In the genomic region with DNA sequence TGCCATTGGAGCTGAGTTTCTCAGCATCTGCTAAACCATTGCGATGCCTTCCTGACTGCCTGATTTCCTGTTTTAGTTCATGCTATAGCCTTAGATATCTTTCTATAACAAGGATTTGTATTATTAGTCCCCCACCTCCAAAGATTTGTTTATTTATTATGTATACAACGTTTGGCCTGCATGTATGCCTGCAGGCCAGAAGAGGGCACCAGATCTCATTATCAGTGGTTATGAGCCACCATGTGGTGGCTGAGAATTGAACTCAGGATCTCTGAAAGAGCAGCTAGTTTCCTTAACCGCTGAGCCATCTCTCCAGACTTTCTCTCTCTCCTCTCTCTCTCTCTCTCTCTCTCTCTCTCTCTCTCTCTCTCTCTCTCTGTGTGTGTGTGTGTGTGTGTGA, we compare ENCODE assay signal across 16 mouse cellular contexts. TPM values are rescaled to one million over a fixed set of nuclear protein-coding genes. Genes with fewer than 3 reads are reported as not detected.
DNase-seq lines count a peak whose midpoint lies in the region; ATAC-seq and TF ChIP-seq lines count a peak whose summit lies in the region.
"Had no signal": no experiment of that assay in that cellular context is flagged by ENCODE, and none has a peak within 500 bp of the region (broad histone marks: within the 10 kb centered on the region; RNA-seq: fewer than 3 reads in every experiment).

No protein-coding gene starts in this region.

- no peaks in the 10 kb centered on the region for H3K36me3 ChIP-seq in liver, adult 2 months (ENCODE audit: control insufficient read depth, insufficient read depth, low read length)
- H3K36me3 ChIP-seq: stomach, embryonic 15.5 days had no signal

- no peak overlapping the region for H3K9ac ChIP-seq in liver, adult 2 months (ENCODE audit: low read depth, low read length)
- H3K9ac ChIP-seq: stomach, embryonic 15.5 days had no signal

- POLR2A ChIA-PET in Patski (lab: Charles Lee), result interaction anchor here (1.1 to 2.1 kb wide), 2 partner anchors 8 to 11 kb away, joined by 4 to 5 read pairs; no protein-coding TSS in a partner anchor

- no peak for TF ChIP-seq POLR2A in liver, adult 2 months (IDR thresholded peaks at IDR 0.05; ENCODE audit: extremely low read depth, insufficient read depth, low read length)

- peaks cover 1% of the 10 kb centered on the region; the same call in 1 of the 2 replicates for H3K4me1 ChIP-seq in liver, adult 2 months (ENCODE audit: control insufficient read depth, insufficient read depth, low read length)
- H3K4me1 ChIP-seq: stomach, embryonic 15.5 days had no signal

- CTCF ChIA-PET in Patski (lab: Charles Lee), result interaction anchor here (0.7 to 4.4 kb wide), 7 partner anchors 10 to 88 kb away, joined by 3 to 30 read pairs (median 4); no protein-coding TSS in a partner anchor

- DNase-seq in CD4-positive, CD25-positive, alpha-beta regulatory T cell, adult 2 months (ENCODE audit: low read depth, low spot score), result peak; percentile 56
- no peak for DNase-seq in liver, adult 2 months (ENCODE audit: extremely low read depth, low read depth, low spot score)
- no peak for DNase-seq in liver
- peak; percentile 23 for DNase-seq in 3T3-L1 (ENCODE audit: low read depth, low spot score)
- no peak for DNase-seq in Patski (ENCODE audit: low read depth, low spot score)
- DNase-seq in ovary, postnatal 36 days (ENCODE audit: low spot score), result no peak
- no peak for DNase-seq in adrenal gland, postnatal 14 days
- DNase-seq: cerebellum, postnatal 36 days; heart, postnatal 14 days; kidney, adult 11 months; lung, postnatal 36 days; right cerebral cortex, postnatal 25 days had no signal

- in situ Hi-C loops in Patski (cut with MboI; ENCODE audit: low pct_unique_long_range_greater_than_20kb), result no loop called here

- 57% methylated on average over 3 of the region's 3 CpGs for WGBS in liver, adult 2 months

- TF ChIP-seq CTCF in liver, adult 2 months (IDR thresholded peaks at IDR 0.05; ENCODE audit: low read depth, low read length), result peak; percentile 38
- peak; percentile 82 for TF ChIP-seq CTCF in Patski (IDR thresholded peaks at IDR 0.05)

- no peaks in the 10 kb centered on the region for H3K79me2 ChIP-seq in liver, adult 2 months (ENCODE audit: control insufficient read depth, insufficient read depth, low read length)

- no peaks in the 10 kb centered on the region for H3K27me3 ChIP-seq in liver, adult 2 months (ENCODE audit: control insufficient read depth, insufficient read depth, low read length)
- no peaks in the 10 kb centered on the region for H3K27me3 ChIP-seq in Patski
- H3K27me3 ChIP-seq: stomach, embryonic 15.5 days had no signal

- H3K27ac ChIP-seq in liver, adult 2 months (replicated peaks; ENCODE audit: insufficient read depth, low read depth, low read length), result no peak overlapping the region

- no peak overlapping the region for H3K4me3 ChIP-seq in liver, adult 2 months (ENCODE audit: insufficient read depth, low read depth, low read length)
- H3K4me3 ChIP-seq: stomach, embryonic 15.5 days had no signal

- ATAC-seq in CD4-positive, CD25-positive, alpha-beta regulatory T cell, adult 4 months, result no peak
- no peak for ATAC-seq in Patski

RNA-seq across cellular contexts. Expression of gene 1700013F07Rik, which starts 44.0 kb away (rescaled TPM):
- under 1 TPM in 1 of 2 experiments, not detected in 1; 0.43 TPM for polyA plus RNA-seq in CD4-positive, CD25-positive, alpha-beta regulatory T cell, adult 4 months (2017; shearing (Covaris generic))
- not detected in 2 replicates for total RNA-seq in liver, adult 2 months (2014; rRNA removed)
- polyA plus RNA-seq in liver, adult 2 months (2012; rRNA removed), result not detected in 2 replicates
- 3.6 TPM for polyA plus RNA-seq in Patski (2021)
- not detected in 2 replicates for total RNA-seq in adrenal gland, postnatal 14 days (2021)
- total RNA-seq: granulocyte monocyte progenitor cell, adult 5-6 weeks; heart, postnatal 14 days had no signal
- polyA plus RNA-seq: limb, embryonic 11.5 days had no signal

RNA-seq across cellular contexts. Expression of gene Sars, which starts 45.0 kb away (rescaled TPM):
- 100 to 1,000 TPM; 164 to 188 TPM for polyA plus RNA-seq in CD4-positive, CD25-positive, alpha-beta regulatory T cell, adult 4 months (2017; shearing (Covaris generic))
- total RNA-seq in liver, adult 2 months (2014; rRNA removed), result 31.3 and 35.5 TPM in 2 replicates
- polyA plus RNA-seq in liver, adult 2 months (2012; rRNA removed), result 21.3 and 24.7 TPM in 2 replicates
- 536 TPM for polyA plus RNA-seq in Patski (2021)
- total RNA-seq in adrenal gland, postnatal 14 days (2021), result 144 and 167 TPM in 2 replicates

RNA-seq across cellular contexts. Expression of gene 5330417C22Rik, which starts 46.4 kb away (rescaled TPM):
- 1 to 10 TPM in 1 of 2 experiments, under 1 TPM in 1; 0.66 to 1.1 TPM for polyA plus RNA-seq in CD4-positive, CD25-positive, alpha-beta regulatory T cell, adult 4 months (2017; shearing (Covaris generic))
- total RNA-seq in liver, adult 2 months (2014; rRNA removed), result 0.55 and 0.60 TPM in 2 replicates
- 0.20 and 0.45 TPM in 2 replicates for polyA plus RNA-seq in liver, adult 2 months (2012; rRNA removed)
- polyA plus RNA-seq in Patski (2021), result 0.17 TPM
- total RNA-seq in adrenal gland, postnatal 14 days (2021), result 1.5 and 4.7 TPM in 2 replicates
- total RNA-seq: granulocyte monocyte progenitor cell, adult 5-6 weeks had no signal

Comparison
In these comparisons a context has a peak if more than half of its experiments do, and no peak if none do; other contexts are left out.
1. DNase-seq: peak in CD4-positive, CD25-positive, alpha-beta regulatory T cell, adult 2 months (single experiment) and 3T3-L1 (single experiment); none in liver, adult 2 months (single experiment), liver (single experiment), Patski (single experiment), ovary, postnatal 36 days (single experiment) and adrenal gland, postnatal 14 days (single experiment).